Mouse (Mus musculus) hindbrain, postnatal 0 days (tissue): ENCODE results near the gene Wdr70. TPM values are rescaled to one million over a fixed set of nuclear protein-coding genes. Genes with fewer than 3 reads are reported as not detected.
A peak's percentile ranks its signal among the peaks of the same experiment; 100 is the strongest.

Source experiments
- ATAC-seq: fragments of 200-750 bp; cut with Nextera tagmentation; 2 replicates; pipeline ENCODE4 v1.8.0; 2017; ENCODE audit warnings: mild to moderate bottlenecking, moderate TSS enrichment, moderate library complexity
- DNase-seq: peaks from one replicate; pipeline ENCODE4 v3.0.0-alpha.2; 2015; ENCODE audit warnings: low spot score
- H3K27ac ChIP-seq: fragments of 300-500 bp; sonication (generic); 2 replicates; pipeline ENCODE4 v1.5.1; 2014; ENCODE audit warnings: mild to moderate bottlenecking
- H3K27me3 ChIP-seq: fragments of 300-500 bp; sonication (generic); 2 replicates; pipeline ENCODE4 v1.6.1; 2014; ENCODE audit warnings: low read length, mixed read lengths; ENCODE audit not compliant: insufficient read depth
- H3K36me3 ChIP-seq: fragments of 300-500 bp; sonication (generic); 2 replicates; pipeline ENCODE4 v1.6.1; 2014; ENCODE audit warnings: low read length, mixed read lengths; ENCODE audit not compliant: insufficient read depth
- H3K4me1 ChIP-seq: fragments of 300-500 bp; sonication (generic); 2 replicates; pipeline ENCODE4 v1.6.1; 2014; ENCODE audit warnings: antibody characterized with exemption, low read length, mixed read lengths; ENCODE audit not compliant: insufficient read depth
- H3K4me2 ChIP-seq: fragments of 300-500 bp; sonication (generic); 2 replicates; pipeline ENCODE4 v1.6.1; 2014; ENCODE audit warnings: low read depth, mild to moderate bottlenecking, low read length, moderate library complexity, mixed read lengths
- H3K4me3 ChIP-seq: fragments of 300-500 bp; sonication (generic); 2 replicates; pipeline ENCODE4 v1.5.1; 2014; ENCODE audit warnings: low read length
- H3K9ac ChIP-seq: fragments of 300-500 bp; sonication (generic); replicated peaks from 2 replicates; pipeline ENCODE4 v1.6.1; 2014; ENCODE audit warnings: mild to moderate bottlenecking, low read length, moderate library complexity, mixed read lengths
- H3K9me3 ChIP-seq: fragments of 300-500 bp; sonication (generic); 2 replicates; pipeline ENCODE4 v1.6.1; 2016; ENCODE audit warnings: low read length, mixed read lengths
- CTCF ChIP-seq: IDR thresholded peaks from 2 replicates; pipeline ENCODE4 v1.5.1; 2016; ENCODE audit warnings: antibody characterized with exemption, control low read depth, low read depth
- WGBS: fragments of 180-500 bp; shearing (Covaris S2); extraction: QIAGEN DNeasy Blood & Tissue Kit; methylation state at CpG from one replicate; pipeline ENCODE4 v1.1.7; 2014; 5-methylcytosine and 5-hydroxymethylcytosine counted together
- polyA plus RNA-seq: library from polyadenylated mRNA; unstranded; fragments of >200 nt; fragmentation: Nextera tagmentation; extraction: Ambion mirVana; gene quantifications from 2 replicates; pipeline ENCODE4 v1.2.1, GENCODE M21; 2015
- total RNA-seq: library from RNA; depleted of rRNA; stranded (reverse); fragments of >200 nt; gene quantifications from 2 replicates; pipeline ENCODE4 v1.2.3, GENCODE M21; 2014

The Wdr70 gene
- total and polyA plus RNA-seq, 2 experiments from 2014 or later = 45.5 to 69.9 TPM

- ATAC-seq (no peak), DNase-seq (peak; percentile 19)
- H3K4me3 ChIP-seq = no peak overlapping the region
- H3K27ac ChIP-seq = no peak overlapping the region
- H3K4me2 ChIP-seq = no peak overlapping the region
- no peaks in the 10 kb centered on the region for H3K4me1 ChIP-seq
- H3K9me3 ChIP-seq = no peaks in the 10 kb centered on the region
- no peaks in the 10 kb centered on the region for H3K27me3 ChIP-seq
- no peak for TF ChIP-seq CTCF
- 33% methylated on average over 9 of the region's 9 CpGs for WGBS
- no peaks in the 10 kb centered on the region for H3K36me3 ChIP-seq
- H3K9ac ChIP-seq = no peak overlapping the region
Measured at GRCm38 (mm10) chr15:7891547-7892282, 207.3 kb downstream of the Wdr70 start.

DNA sequence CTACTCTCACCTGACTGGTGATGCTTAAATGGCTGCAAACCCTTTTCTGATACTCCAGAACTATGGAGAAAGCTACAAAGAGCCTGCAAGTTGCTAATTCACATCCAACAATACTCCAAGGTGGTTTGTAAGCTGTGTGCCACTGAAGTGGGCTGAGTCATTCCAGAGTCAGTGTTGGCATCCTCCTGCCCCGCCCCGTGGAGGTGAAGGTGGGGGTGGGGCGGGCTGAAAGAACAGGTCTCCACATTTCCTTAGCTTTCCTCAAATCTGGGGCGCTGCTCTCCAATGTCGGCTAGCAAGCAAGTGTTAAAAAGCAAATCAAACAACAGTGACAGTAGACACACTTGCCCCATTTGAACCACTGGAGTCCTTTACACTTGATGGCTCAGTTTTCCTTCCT, 208.7 kb downstream of the Wdr70 start:
- 83% methylated on average over 5 of the region's 5 CpGs for WGBS
- no peak for TF ChIP-seq CTCF
- Histone ChIP-seq H3K9ac (no peak overlapping the region), H3K9me3 (no peaks in the 10 kb centered on the region), H3K4me1 (no peaks in the 10 kb centered on the region), H3K4me3 (no peak overlapping the region), H3K27ac (no peak overlapping the region), H3K27me3 (no peaks in the 10 kb centered on the region), H3K4me2 (no peak overlapping the region), H3K36me3 (no peaks in the 10 kb centered on the region)
- DNase-seq (no peak), ATAC-seq (no peak)

GRCm38 (mm10) chr15:7889362-7889674, 209.7 kb downstream of the Wdr70 start:
- ATAC-seq (no peak), DNase-seq (no peak)
- no peaks in the 10 kb centered on the region for H3K27me3 ChIP-seq
- H3K9ac ChIP-seq = no peak overlapping the region
- no peaks in the 10 kb centered on the region for H3K36me3 ChIP-seq
- H3K4me3 ChIP-seq = no peak overlapping the region
- TF ChIP-seq CTCF = no peak
- H3K9me3 ChIP-seq = no peaks in the 10 kb centered on the region
- H3K27ac ChIP-seq = no peak overlapping the region
- H3K4me2 ChIP-seq = no peak overlapping the region
- WGBS = 68% methylated on average over 5 of the region's 5 CpGs
- H3K4me1 ChIP-seq = no peaks in the 10 kb centered on the region

- H3K4me1 ChIP-seq = no peaks in the 10 kb centered on the region
- WGBS = 66% methylated on average over 8 of the region's 8 CpGs
- H3K4me2 ChIP-seq = no peak overlapping the region
- no peak for TF ChIP-seq CTCF
- no peak for ATAC-seq
- no peak overlapping the region for H3K9ac ChIP-seq
- no peaks in the 10 kb centered on the region for H3K27me3 ChIP-seq
- no peaks in the 10 kb centered on the region for H3K9me3 ChIP-seq
- H3K4me3 ChIP-seq = no peak overlapping the region
- H3K36me3 ChIP-seq = no peaks in the 10 kb centered on the region
- H3K27ac ChIP-seq = no peak overlapping the region
- no peak for DNase-seq
Measured at GRCm38 (mm10) chr15:7888617-7889361, 210.2 kb downstream of the Wdr70 start.

GRCm38 (mm10) chr15:7886591-7886990, 212.4 kb downstream of the Wdr70 start:
- WGBS = 89% methylated on average over 8 of the region's 8 CpGs
- Histone ChIP-seq H3K27me3 (no peaks in the 10 kb centered on the region), H3K9ac (no peak overlapping the region), H3K4me1 (no peaks in the 10 kb centered on the region), H3K9me3 (no peaks in the 10 kb centered on the region), H3K4me2 (no peak overlapping the region), H3K36me3 (no peaks in the 10 kb centered on the region), H3K4me3 (no peak overlapping the region), H3K27ac (no peak overlapping the region)
- ATAC-seq (no peak), DNase-seq (no peak)
- no peak for TF ChIP-seq CTCF

DNA sequence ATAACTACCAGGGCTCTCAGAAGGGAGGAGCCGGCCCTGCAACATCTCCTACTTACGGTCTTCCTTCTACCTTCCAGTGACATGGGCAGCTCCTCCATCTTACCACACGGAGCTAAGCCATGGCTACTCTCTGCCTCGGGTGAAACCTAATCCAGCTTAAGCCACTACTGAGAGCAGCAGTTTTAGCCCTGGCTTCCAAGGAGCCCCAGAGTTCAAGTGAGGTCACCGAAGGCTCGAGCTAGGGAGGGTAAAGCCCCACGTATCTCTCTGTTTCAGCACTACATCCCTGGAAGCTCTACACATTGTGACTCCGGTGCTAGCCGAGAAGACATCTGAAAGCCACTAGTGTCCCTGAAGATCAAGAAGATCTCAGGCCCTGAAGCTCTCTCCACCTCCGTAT, 213.9 kb downstream of the Wdr70 start:
- no peak overlapping the region for H3K4me2 ChIP-seq
- no peak overlapping the region for H3K9ac ChIP-seq
- H3K9me3 ChIP-seq = no peaks in the 10 kb centered on the region
- H3K27me3 ChIP-seq = no peaks in the 10 kb centered on the region
- TF ChIP-seq CTCF = no peak
- H3K4me1 ChIP-seq = no peaks in the 10 kb centered on the region
- WGBS = 73% methylated on average over 10 of the region's 10 CpGs
- no peak overlapping the region for H3K27ac ChIP-seq
- no peaks in the 10 kb centered on the region for H3K36me3 ChIP-seq
- no peak overlapping the region for H3K4me3 ChIP-seq
- DNase-seq (no peak), ATAC-seq (no peak)

GRCm38 (mm10) chr15:7884181-7884580, 214.8 kb downstream of the Wdr70 start:
- 92% methylated on average over 11 of the region's 11 CpGs for WGBS

More at GRCm38 (mm10) chr15:7884181-7884580, 214.8 kb downstream of the Wdr70 start:
- Histone ChIP-seq H3K27me3 (no peaks in the 10 kb centered on the region), H3K27ac (no peak overlapping the region), H3K4me3 (no peak overlapping the region), H3K9me3 (no peaks in the 10 kb centered on the region), H3K9ac (no peak overlapping the region), H3K4me2 (no peak overlapping the region), H3K36me3 (no peaks in the 10 kb centered on the region), H3K4me1 (no peaks in the 10 kb centered on the region)
- ATAC-seq = no peak
- no peak for TF ChIP-seq CTCF
- no peak for DNase-seq
